Mouse (Mus musculus) embryonic facial prominence, embryonic 10.5 days (tissue): Measurements from ENCODE around the gene Fignl1. TPM values are rescaled to one million over a fixed set of nuclear protein-coding genes. Genes with fewer than 3 reads are reported as not detected.
A peak's percentile ranks its signal among the peaks of the same experiment; 100 is the strongest.

Source experiments
- DNase-seq: peaks from one replicate; pipeline ENCODE4 v3.0.0-alpha.2; 2017; ENCODE audit warnings: low spot score
- H3K27ac ChIP-seq: fragments of 300-500 bp; sonication (generic); replicated peaks from 2 replicates; pipeline ENCODE4 v1.5.1; 2016; ENCODE audit warnings: mild to moderate bottlenecking
- H3K27me3 ChIP-seq: fragments of 300-500 bp; sonication (generic); replicated peaks from 2 replicates; pipeline ENCODE4 v1.6.1; 2016; ENCODE audit warnings: low read depth, mild to moderate bottlenecking; ENCODE audit not compliant: poor library complexity, severe bottlenecking
- H3K36me3 ChIP-seq: fragments of 300-500 bp; sonication (generic); replicated peaks from 2 replicates; pipeline ENCODE4 v1.6.1; 2016; ENCODE audit warnings: mild to moderate bottlenecking, moderate library complexity
- H3K4me1 ChIP-seq: fragments of 300-500 bp; sonication (generic); 2 replicates; pipeline ENCODE4 v1.6.1; 2016
- H3K4me3 ChIP-seq: fragments of 300-500 bp; sonication (generic); 2 replicates; pipeline ENCODE4 v1.5.1; 2016; ENCODE audit warnings: mild to moderate bottlenecking, moderate library complexity
- H3K9me3 ChIP-seq: fragments of 300-500 bp; sonication (generic); 2 replicates; pipeline ENCODE4 v1.6.1; 2016; ENCODE audit warnings: mild to moderate bottlenecking
- WGBS: fragments of 180-500 bp; shearing (Covaris S2); methylation state at CpG from one replicate; pipeline ENCODE4 v1.1.7; 2016; 5-methylcytosine and 5-hydroxymethylcytosine counted together
- polyA plus RNA-seq: library from polyadenylated mRNA; unstranded; fragments of >200 nt; fragmentation: Nextera tagmentation; extraction: Ambion mirVana; gene quantifications from 2 replicates; pipeline ENCODE4 v1.2.1, GENCODE M21; 2016

The Fignl1 gene
- polyA plus RNA-seq, 1 experiment from 2014 or later: 105 TPM

GRCm38 (mm10) chr11:11768057-11768456 lies 40.7 kb downstream of the Fignl1 start:
- H3K27me3 ChIP-seq: no peaks in the 10 kb centered on the region
- 86% methylated on average over 2 of the region's 2 CpGs for WGBS
- H3K36me3 ChIP-seq: no peaks in the 10 kb centered on the region
- H3K4me1 ChIP-seq: no peaks in the 10 kb centered on the region
- H3K9me3 ChIP-seq: no peaks in the 10 kb centered on the region
- no peak overlapping the region for H3K4me3 ChIP-seq
- no peak for DNase-seq
- H3K27ac ChIP-seq: no peak overlapping the region

- Histone ChIP-seq H3K4me1 (no peaks in the 10 kb centered on the region), H3K4me3 (no peak overlapping the region), H3K36me3 (no peaks in the 10 kb centered on the region), H3K9me3 (no peaks in the 10 kb centered on the region), H3K27ac (no peak overlapping the region), H3K27me3 (no peaks in the 10 kb centered on the region)
- DNase-seq: no peak
Measured at GRCm38 (mm10) chr11:11766736-11767135, 42.0 kb downstream of the Fignl1 start.

- WGBS: 85% methylated on average over 1 of the region's 1 CpGs
- H3K27me3 ChIP-seq: no peaks in the 10 kb centered on the region
- H3K9me3 ChIP-seq: no peaks in the 10 kb centered on the region
- H3K27ac ChIP-seq: no peak overlapping the region
- no peaks in the 10 kb centered on the region for H3K4me1 ChIP-seq
- H3K4me3 ChIP-seq: no peak overlapping the region
- no peaks in the 10 kb centered on the region for H3K36me3 ChIP-seq
- DNase-seq: no peak
Measured at GRCm38 (mm10) chr11:11766105-11766504, 42.7 kb downstream of the Fignl1 start.

- H3K27me3 ChIP-seq: no peaks in the 10 kb centered on the region
- no peak overlapping the region for H3K4me3 ChIP-seq
- H3K4me1 ChIP-seq: no peaks in the 10 kb centered on the region
- WGBS: 76% methylated on average over 1 of the region's 1 CpGs
- H3K27ac ChIP-seq: no peak overlapping the region
- DNase-seq: no peak
- H3K36me3 ChIP-seq: no peaks in the 10 kb centered on the region
- H3K9me3 ChIP-seq: no peaks in the 10 kb centered on the region
Measured at GRCm38 (mm10) chr11:11765414-11765813, 43.3 kb downstream of the Fignl1 start.

GRCm38 (mm10) chr11:11763211-11763666 lies 45.5 kb downstream of the Fignl1 start:
- H3K27ac ChIP-seq: no peak overlapping the region

GRCm38 (mm10) chr11:11758883-11759282 lies 49.9 kb downstream of the Fignl1 start:
- H3K4me3 ChIP-seq: no peak overlapping the region
- no peak overlapping the region for H3K27ac ChIP-seq
- DNase-seq: no peak
- H3K4me1 ChIP-seq: no peaks in the 10 kb centered on the region
- H3K36me3 ChIP-seq: no peaks in the 10 kb centered on the region
- WGBS: 93% methylated on average over 1 of the region's 1 CpGs
- no peaks in the 10 kb centered on the region for H3K9me3 ChIP-seq
- no peaks in the 10 kb centered on the region for H3K27me3 ChIP-seq

More at GRCm38 (mm10) chr11:11763211-11763666, 45.5 kb downstream of the Fignl1 start:
- 69% methylated on average over 4 of the region's 4 CpGs for WGBS
- Histone ChIP-seq H3K36me3 (no peaks in the 10 kb centered on the region), H3K4me3 (no peak overlapping the region), H3K9me3 (no peaks in the 10 kb centered on the region), H3K4me1 (no peaks in the 10 kb centered on the region), H3K27me3 (no peaks in the 10 kb centered on the region)
- DNase-seq: no peak

GRCm38 (mm10) chr11:11758121-11758520 lies 50.6 kb downstream of the Fignl1 start:
- H3K27ac ChIP-seq: no peak overlapping the region
- H3K4me3 ChIP-seq: no peak overlapping the region
- H3K36me3 ChIP-seq: no peaks in the 10 kb centered on the region
- WGBS: 75% methylated on average over 6 of the region's 6 CpGs
- H3K27me3 ChIP-seq: no peaks in the 10 kb centered on the region
- H3K4me1 ChIP-seq: no peaks in the 10 kb centered on the region
- H3K9me3 ChIP-seq: no peaks in the 10 kb centered on the region
- DNase-seq: no peak

GRCm38 (mm10) chr11:11752859-11753258 lies 55.9 kb downstream of the Fignl1 start:
- no peak for DNase-seq
- 83% methylated on average over 5 of the region's 5 CpGs for WGBS
- Histone ChIP-seq H3K27ac (no peak overlapping the region), H3K4me3 (no peak overlapping the region), H3K36me3 (no peaks in the 10 kb centered on the region), H3K4me1 (no peaks in the 10 kb centered on the region), H3K27me3 (no peaks in the 10 kb centered on the region), H3K9me3 (no peaks in the 10 kb centered on the region)

- Histone ChIP-seq H3K36me3 (no peaks in the 10 kb centered on the region), H3K4me3 (no peak overlapping the region), H3K27me3 (no peaks in the 10 kb centered on the region), H3K4me1 (no peaks in the 10 kb centered on the region), H3K27ac (no peak overlapping the region), H3K9me3 (no peaks in the 10 kb centered on the region)
- DNase-seq: no peak
- 89% methylated on average over 5 of the region's 5 CpGs for WGBS
Measured at GRCm38 (mm10) chr11:11751091-11751490, 57.7 kb downstream of the Fignl1 start.

GRCm38 (mm10) chr11:11744222-11744621 lies 64.5 kb downstream of the Fignl1 start:
- WGBS: 64% methylated on average over 1 of the region's 1 CpGs
- Histone ChIP-seq H3K9me3 (0 out of 2 replicates have a peak, but pooled peaks cover 3% of the 10 kb centered on the region), H3K4me1 (no peaks in the 10 kb centered on the region), H3K4me3 (no peak overlapping the region), H3K27me3 (no peaks in the 10 kb centered on the region), H3K27ac (no peak overlapping the region), H3K36me3 (no peaks in the 10 kb centered on the region)
- no peak for DNase-seq

GRCm38 (mm10) chr11:11742626-11743025 lies 66.1 kb downstream of the Fignl1 start:
- H3K9me3 ChIP-seq: 0 out of 2 replicates have a peak, but pooled peaks cover 3% of the 10 kb centered on the region
- H3K36me3 ChIP-seq: no peaks in the 10 kb centered on the region
- peak; percentile 48 for DNase-seq
- H3K4me1 ChIP-seq: no peaks in the 10 kb centered on the region
- no peak overlapping the region for H3K27ac ChIP-seq
- WGBS: 28% methylated on average over 2 of the region's 2 CpGs
- H3K4me3 ChIP-seq: no peak overlapping the region
- H3K27me3 ChIP-seq: no peaks in the 10 kb centered on the region

- Histone ChIP-seq H3K36me3 (no peaks in the 10 kb centered on the region), H3K4me3 (no peak overlapping the region), H3K27ac (no peak overlapping the region), H3K4me1 (no peaks in the 10 kb centered on the region), H3K27me3 (no peaks in the 10 kb centered on the region), H3K9me3 (0 out of 2 replicates have a peak, but pooled peaks cover 3% of the 10 kb centered on the region)
- no peak for DNase-seq
- 92% methylated on average over 5 of the region's 5 CpGs for WGBS
Measured at GRCm38 (mm10) chr11:11741574-11741973, 67.2 kb downstream of the Fignl1 start.

GRCm38 (mm10) chr11:11740603-11741002 lies 68.2 kb downstream of the Fignl1 start:
- H3K4me3 ChIP-seq: no peak overlapping the region
- H3K9me3 ChIP-seq: 0 out of 2 replicates have a peak, but pooled peaks cover 3% of the 10 kb centered on the region
- H3K27ac ChIP-seq: no peak overlapping the region
- 87% methylated on average over 5 of the region's 5 CpGs for WGBS
- H3K27me3 ChIP-seq: no peaks in the 10 kb centered on the region
- H3K4me1 ChIP-seq: no peaks in the 10 kb centered on the region
- no peaks in the 10 kb centered on the region for H3K36me3 ChIP-seq
- no peak for DNase-seq
